Mouse (Mus musculus) megakaryocyte, embryonic 14.5 days (primary cell): ENCODE results near the gene Ppp2r5d. TPM values are rescaled to one million over a fixed set of nuclear protein-coding genes. Genes with fewer than 3 reads are reported as not detected.

Source experiments
- H3K27me3 ChIP-seq: replicated peaks from 2 replicates; pipeline ENCODE3; 2012; ENCODE audit warnings: inconsistent platforms
- H3K36me3 ChIP-seq: replicated peaks from 2 replicates; pipeline ENCODE3; 2012; ENCODE audit warnings: low read length, inconsistent platforms, mixed read lengths
- H3K4me1 ChIP-seq: 2 replicates; pipeline ENCODE4 v1.6.1; 2012; ENCODE audit warnings: inconsistent platforms
- H3K4me3 ChIP-seq: replicated peaks from 2 replicates; pipeline ENCODE3; 2012; ENCODE audit warnings: moderate library complexity, mild to moderate bottlenecking, inconsistent platforms
- H3K9me3 ChIP-seq: 2 replicates; pipeline ENCODE4 v1.6.1; 2012; ENCODE audit warnings: inconsistent platforms
- FLI1 ChIP-seq: IDR thresholded peaks from 2 replicates; pipeline ENCODE4 v1.6.1; 2012; ENCODE audit warnings: low read length, inconsistent platforms, mixed read lengths
- GATA1 ChIP-seq: IDR thresholded peaks from 3 replicates; pipeline ENCODE4 v1.6.1; 2012; ENCODE audit warnings: mixed read lengths, low read length, inconsistent platforms, borderline replicate concordance
- polyA plus RNA-seq: library from polyadenylated mRNA; stranded (reverse); fragments of >175 nt; gene quantifications from 2 replicates; pipeline ENCODE4 v1.2.3, GENCODE M21; 2012; ENCODE audit warnings: low replicate concordance; ENCODE audit not compliant: insufficient read depth

Gene Ppp2r5d
- polyA plus RNA-seq, 1 experiment: 33.5 TPM

DNA sequence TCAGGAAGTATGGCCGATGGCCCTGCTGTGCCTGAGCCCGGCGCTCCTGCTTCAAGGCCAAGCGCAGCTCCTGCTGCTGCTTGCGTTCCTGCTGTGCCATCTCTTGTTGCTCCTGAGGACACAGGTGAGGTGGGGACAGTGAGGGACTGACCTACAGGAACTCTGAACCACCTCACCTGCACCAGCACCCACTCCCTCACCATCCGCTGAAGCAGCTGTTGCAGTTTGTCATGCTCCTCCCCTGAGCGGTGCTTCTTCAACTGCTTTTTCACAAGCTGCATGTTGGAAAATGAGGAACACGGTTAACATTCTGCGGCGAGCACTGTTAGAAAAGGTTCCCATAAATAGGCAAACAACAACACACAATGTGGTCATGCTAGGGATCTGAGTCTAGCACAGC, 35.0 kb downstream of the Ppp2r5d start:
- Histone ChIP-seq H3K4me3 (no peak overlapping the region), H3K4me1 (peaks cover 27% of the 10 kb centered on the region), H3K36me3 (peaks cover 80% of the 10 kb centered on the region), H3K27me3 (no peaks in the 10 kb centered on the region), H3K9me3 (no peaks in the 10 kb centered on the region)
- no peak for TF ChIP-seq FLI1
- TF ChIP-seq GATA1: no peak

GRCm38 (mm10) chr17:46667712-46668111, 37.2 kb downstream of the Ppp2r5d start:
- H3K4me3 ChIP-seq: no peak overlapping the region
- no peak for TF ChIP-seq GATA1
- TF ChIP-seq FLI1: no peak
- no peaks in the 10 kb centered on the region for H3K27me3 ChIP-seq
- H3K9me3 ChIP-seq: no peaks in the 10 kb centered on the region
- H3K4me1 ChIP-seq: peaks cover 12% of the 10 kb centered on the region
- peaks cover 94% of the 10 kb centered on the region for H3K36me3 ChIP-seq

DNA sequence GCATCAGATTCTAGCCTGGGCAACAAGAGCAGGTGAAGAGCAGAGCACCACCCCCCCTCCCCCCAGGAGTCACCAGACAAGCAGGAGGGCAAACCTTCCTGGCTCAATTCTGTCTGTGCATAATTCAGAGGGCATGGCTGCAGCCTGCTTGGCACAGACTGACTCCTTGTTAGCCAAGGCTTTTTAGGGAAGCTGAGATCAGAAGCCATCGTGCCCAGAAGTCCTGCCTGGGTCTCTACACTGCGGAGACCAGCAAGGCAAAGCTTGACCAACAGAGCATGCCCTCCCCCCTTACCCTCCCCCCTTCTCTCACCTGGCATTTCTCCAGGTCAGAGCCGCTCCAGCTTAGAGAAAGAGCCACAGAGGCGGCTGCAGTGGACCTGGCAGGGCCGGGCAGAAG, 42.2 kb downstream of the Ppp2r5d start:
- Histone ChIP-seq H3K27me3 (no peaks in the 10 kb centered on the region), H3K9me3 (no peaks in the 10 kb centered on the region), H3K4me1 (peaks cover 19% of the 10 kb centered on the region), H3K36me3 (peaks cover 97% of the 10 kb centered on the region), H3K4me3 (no peak overlapping the region)
- no peak for TF ChIP-seq FLI1
- no peak for TF ChIP-seq GATA1

- H3K9me3 ChIP-seq: no peaks in the 10 kb centered on the region
- H3K4me3 ChIP-seq: no peak overlapping the region
- no peaks in the 10 kb centered on the region for H3K27me3 ChIP-seq
- peaks cover 99% of the 10 kb centered on the region for H3K36me3 ChIP-seq
- TF ChIP-seq GATA1 (no peak), FLI1 (no peak)
- peaks cover 22% of the 10 kb centered on the region for H3K4me1 ChIP-seq
Measured at GRCm38 (mm10) chr17:46661981-46662380, 42.9 kb downstream of the Ppp2r5d start.

DNA sequence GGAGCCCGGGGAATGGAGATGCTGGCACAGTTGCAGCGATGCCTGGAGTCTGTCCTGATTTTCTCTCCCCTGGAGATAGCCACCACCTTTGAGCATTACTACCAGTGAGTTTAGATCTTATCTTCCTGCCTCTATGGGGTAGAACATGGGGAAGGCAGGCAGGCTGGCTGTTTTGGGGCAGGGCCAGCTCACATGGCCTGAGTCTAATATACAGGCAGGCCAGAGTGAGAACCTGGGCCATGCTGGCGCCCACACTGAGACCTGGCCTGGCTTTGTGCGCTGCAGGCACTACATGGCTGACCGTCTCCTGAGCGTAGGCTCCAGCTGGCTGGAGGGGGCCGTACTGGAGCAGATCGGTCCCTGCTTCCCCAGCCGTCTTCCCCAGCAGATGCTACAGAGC, 43.6 kb downstream of the Ppp2r5d start:
- Histone ChIP-seq H3K36me3 (peaks cover 99% of the 10 kb centered on the region), H3K4me1 (peaks cover 22% of the 10 kb centered on the region), H3K27me3 (no peaks in the 10 kb centered on the region), H3K9me3 (no peaks in the 10 kb centered on the region), H3K4me3 (no peak overlapping the region)
- TF ChIP-seq GATA1: no peak
- no peak for TF ChIP-seq FLI1

- H3K9me3 ChIP-seq: no peaks in the 10 kb centered on the region
- peaks cover 38% of the 10 kb centered on the region for H3K4me1 ChIP-seq
- TF ChIP-seq FLI1 (no peak), GATA1 (no peak)
- no peaks in the 10 kb centered on the region for H3K27me3 ChIP-seq
- H3K36me3 ChIP-seq: peaks cover 93% of the 10 kb centered on the region
- H3K4me3 ChIP-seq: no peak overlapping the region
Measured at GRCm38 (mm10) chr17:46656054-46656453, 48.9 kb downstream of the Ppp2r5d start.

DNA sequence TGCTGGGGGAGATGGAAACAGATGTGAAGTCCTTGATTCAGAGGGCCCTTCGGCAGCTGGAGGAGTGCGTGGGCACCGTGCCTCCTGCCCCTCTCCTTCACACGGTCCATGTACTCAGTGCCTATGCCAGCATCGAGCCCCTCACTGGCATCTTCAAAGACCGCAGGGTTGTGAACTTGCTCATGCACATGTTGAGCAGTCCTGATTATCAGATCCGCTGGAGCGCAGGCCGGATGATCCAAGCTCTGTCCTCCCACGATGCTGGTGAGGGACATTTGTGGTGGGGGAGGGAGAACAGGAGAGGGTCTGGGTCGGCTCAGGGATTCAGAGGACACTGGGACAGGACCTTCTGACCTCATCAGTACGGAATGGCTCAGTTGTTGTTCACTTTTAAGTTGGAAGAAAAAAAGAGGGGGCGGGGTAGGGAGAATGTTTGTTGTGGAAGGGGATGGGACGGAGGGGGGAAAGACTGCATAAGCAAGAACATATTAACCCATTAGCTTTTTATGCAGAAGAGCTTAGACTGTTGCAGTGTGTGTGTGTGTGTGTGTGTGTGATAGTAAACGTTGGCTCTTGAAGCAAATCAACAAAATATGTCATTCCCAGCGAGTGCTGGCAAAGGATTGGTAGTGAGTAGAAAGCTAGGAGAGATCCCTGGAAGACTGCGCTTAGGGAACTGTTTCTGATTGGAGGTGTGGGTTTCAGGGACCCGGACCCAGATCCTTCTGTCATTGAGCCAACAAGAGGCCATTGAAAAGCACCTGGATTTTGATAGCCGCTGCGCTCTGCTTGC, 53.0 kb downstream of the Ppp2r5d start:
- Histone ChIP-seq H3K27me3 (no peaks in the 10 kb centered on the region), H3K9me3 (no peaks in the 10 kb centered on the region), H3K4me1 (peaks cover 51% of the 10 kb centered on the region), H3K36me3 (peaks cover 76% of the 10 kb centered on the region), H3K4me3 (peak overlapping the region; percentile 97)
- no peak for TF ChIP-seq FLI1
- TF ChIP-seq GATA1: no peak

GRCm38 (mm10) chr17:46651292-46651691, 53.6 kb downstream of the Ppp2r5d start:
- Histone ChIP-seq H3K4me1 (peaks cover 57% of the 10 kb centered on the region), H3K36me3 (peaks cover 69% of the 10 kb centered on the region), H3K9me3 (no peaks in the 10 kb centered on the region), H3K4me3 (peak overlapping the region; percentile 97), H3K27me3 (no peaks in the 10 kb centered on the region)
- TF ChIP-seq FLI1: no peak
- TF ChIP-seq GATA1: no peak

DNA sequence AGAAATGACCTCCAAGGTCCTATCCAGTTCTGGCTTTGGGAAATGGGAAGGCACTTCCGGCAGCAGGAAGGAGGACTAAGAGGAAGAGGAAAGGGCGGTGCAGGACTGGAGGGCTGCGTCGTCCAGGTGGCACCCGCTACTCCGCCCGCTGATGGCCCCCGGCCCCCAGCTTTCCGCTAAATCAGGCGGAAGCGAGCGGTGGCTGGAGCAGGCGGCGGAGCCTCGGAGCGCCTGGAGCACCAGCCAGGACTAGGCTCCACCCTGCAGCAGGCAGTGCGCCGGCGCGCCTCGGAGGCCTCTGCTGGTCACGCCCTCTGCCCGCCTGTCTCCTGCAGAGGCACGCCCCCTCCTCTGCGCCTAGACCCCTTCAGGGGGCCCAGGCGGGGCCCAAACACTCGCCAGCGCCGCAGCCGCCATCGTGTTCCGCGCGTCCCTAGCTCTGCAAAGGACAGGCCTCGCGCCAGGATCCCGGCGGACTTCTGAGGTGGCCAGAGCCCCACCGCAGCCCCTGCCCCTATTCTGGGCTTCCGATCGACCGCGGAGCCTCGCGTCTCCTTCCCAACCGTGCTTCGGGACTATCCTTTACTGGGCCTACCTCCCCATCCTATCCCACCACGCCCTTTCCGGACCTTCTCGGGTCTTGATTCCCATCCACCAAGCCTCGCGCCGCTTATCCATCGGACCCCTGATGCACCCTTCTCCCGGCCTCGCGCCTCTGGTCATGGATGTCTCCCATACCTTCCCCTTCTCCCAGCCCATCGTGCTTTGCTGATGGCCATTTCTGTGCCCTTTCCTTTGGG, 54.5 kb downstream of the Ppp2r5d start, which contains the start of gene Cul7:
Gene Cul7 (plus strand): TSS at position 106 of the 800 bp plus-strand sequence.
- H3K4me1 ChIP-seq: peaks cover 57% of the 10 kb centered on the region
- H3K36me3 ChIP-seq: peaks cover 61% of the 10 kb centered on the region

GRCm38 (mm10) chr17:46649811-46650210, 55.1 kb downstream of the Ppp2r5d start:
- peaks cover 63% of the 10 kb centered on the region for H3K4me1 ChIP-seq
- no peaks in the 10 kb centered on the region for H3K9me3 ChIP-seq
- TF ChIP-seq GATA1: no peak
- TF ChIP-seq FLI1: no peak
- H3K36me3 ChIP-seq: peaks cover 57% of the 10 kb centered on the region
- H3K27me3 ChIP-seq: no peaks in the 10 kb centered on the region
- peak overlapping the region; percentile 97 for H3K4me3 ChIP-seq

More for the DNA sequence above, 54.5 kb downstream of the Ppp2r5d start, which contains the start of gene Cul7:
- H3K9me3 ChIP-seq: no peaks in the 10 kb centered on the region
- TF ChIP-seq FLI1 (no peak), GATA1 (no peak)
- no peaks in the 10 kb centered on the region for H3K27me3 ChIP-seq
- peak within 1 kb of the TSS; percentile 97 for H3K4me3 ChIP-seq
